ENCODE assay signal across 15 mouse cellular contexts in the genomic region with DNA sequence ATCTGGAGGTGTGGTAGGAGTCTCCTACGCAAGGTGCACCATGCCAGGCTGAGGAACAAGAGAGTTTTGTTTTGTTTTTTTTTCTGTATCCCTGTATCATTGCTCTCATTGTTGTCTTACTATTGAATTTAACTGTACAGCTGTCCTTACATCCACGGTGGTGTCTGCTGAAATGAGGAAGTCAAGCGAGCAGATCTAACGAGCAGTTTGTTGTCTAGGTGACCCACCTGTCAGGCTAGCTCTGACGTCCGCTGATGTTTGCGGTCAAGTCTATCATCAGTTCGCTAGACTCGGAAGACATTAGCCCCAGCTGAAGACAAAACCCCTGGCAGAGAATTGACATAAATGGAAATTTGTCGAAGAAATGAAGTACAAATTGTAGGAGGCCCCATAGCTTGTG.
DNase-seq lines count a peak whose midpoint lies in the region; ATAC-seq and TF ChIP-seq lines count a peak whose summit lies in the region.
"Had no signal": no experiment of that assay in that cellular context is flagged by ENCODE, and none has a peak within 500 bp of the region (broad histone marks: within the 10 kb centered on the region; RNA-seq: fewer than 3 reads in every experiment).

No protein-coding gene starts in this region.

- peak; percentile 51; the same call in 1 of the 2 replicates for ATAC-seq in megakaryocyte-erythroid progenitor cell, adult 5-6 weeks (replicated peaks; ENCODE audit: low FRiP score, low TSS enrichment, poor library complexity, severe bottlenecking)

- TF ChIP-seq POLR2A in heart, adult 2 months (IDR thresholded peaks at IDR 0.05; ENCODE audit: insufficient read depth, low read depth, low read length) = no peak

- no peak overlapping the region for H3K9ac ChIP-seq in heart, adult 2 months (ENCODE audit: low read depth, low read length)
- H3K9ac ChIP-seq: embryonic facial prominence, embryonic 15.5 days; liver, embryonic 15.5 days had no signal

- peaks cover 9% of the 10 kb centered on the region for H3K4me1 ChIP-seq in heart, adult 2 months (ENCODE audit: control insufficient read depth, insufficient read depth, low read length)
- H3K4me1 ChIP-seq: liver, embryonic 15.5 days had no signal

- no peaks in the 10 kb centered on the region for H3K79me2 ChIP-seq in heart, adult 2 months (replicated peaks; ENCODE audit: control insufficient read depth, insufficient read depth, low read length)

- no peak overlapping the region for H3K4me3 ChIP-seq in heart, adult 2 months
- H3K4me3 ChIP-seq: embryonic facial prominence, embryonic 15.5 days; liver, embryonic 15.5 days; megakaryocyte, embryonic 14.5 days had no signal

- intact Hi-C loops in heart, adult 2 months (cut with DNase I) = no loop called here

- H3K27me3 ChIP-seq in heart, adult 2 months (ENCODE audit: control insufficient read depth, insufficient read depth, low read length) = no peaks in the 10 kb centered on the region
- H3K27me3 ChIP-seq: embryonic facial prominence, embryonic 15.5 days; liver, embryonic 15.5 days had no signal

- no peak for TF ChIP-seq EP300 in heart, adult 2 months (IDR thresholded peaks at IDR 0.05; ENCODE audit: insufficient read depth, low read depth, low read length)

- no peak for DNase-seq in heart, adult 2 months
- DNase-seq in heart, adult 9 months (ENCODE audit: low spot score in 2 of 2) = no peak
- DNase-seq in B cell, adult 2 months = peak; percentile 82 to 85
- peak; percentile 75 for DNase-seq in T-cell, adult 2 months (ENCODE audit: low spot score)
- DNase-seq in right cerebral cortex, adult 2 months (ENCODE audit: low spot score in 2 of 2) = no peak
- DNase-seq in embryo, embryonic 10 days (ENCODE audit: low spot score) = no peak
- DNase-seq in cerebellum, adult 8-10 months = no peak
- DNase-seq: cerebellum, adult 9-11 months; heart, postnatal 36 days; kidney, adult 11 months had no signal

- H3K36me3 ChIP-seq in heart, adult 2 months (ENCODE audit: control insufficient read depth, insufficient read depth, low read length) = 0 out of 2 replicates have a peak, but pooled peaks cover 2% of the 10 kb centered on the region
- H3K36me3 ChIP-seq: embryonic facial prominence, embryonic 15.5 days; liver, embryonic 15.5 days had no signal

- peak overlapping the region; percentile 47; the same call in 1 of the 2 replicates for H3K27ac ChIP-seq in heart, adult 2 months
- H3K27ac ChIP-seq: embryonic facial prominence, embryonic 15.5 days; liver, embryonic 15.5 days; stomach, postnatal 0 days had no signal

- TF ChIP-seq CTCF in heart, adult 2 months (IDR thresholded peaks at IDR 0.05) = no peak

- 92% methylated on average over 10 of the region's 10 CpGs for WGBS in heart, adult 2 months

Comparison
In these comparisons a context has a peak if more than half of its experiments do, and no peak if none do; other contexts are left out.
1. DNase-seq: peak in B cell, adult 2 months (2 of 2) and T-cell, adult 2 months (single experiment); none in heart, adult 2 months (0 of 2), heart, adult 9 months (0 of 2), right cerebral cortex, adult 2 months (0 of 2), embryo, embryonic 10 days (single experiment) and cerebellum, adult 8-10 months (single experiment).